Mouse (Mus musculus) intestine, embryonic 16.5 days (tissue): ENCODE data around the gene Avil. TPM values are rescaled to one million over a fixed set of nuclear protein-coding genes. Genes with fewer than 3 reads are reported as not detected.

Experiments
- ATAC-seq: fragments of 200-750 bp; cut with Nextera tagmentation; 2 replicates; pipeline ENCODE4 v1.8.0; 2017; ENCODE audit warnings: moderate TSS enrichment, moderate library complexity
- H3K27ac ChIP-seq: fragments of 300-500 bp; sonication (generic); 2 replicates; pipeline ENCODE4 v1.5.1; 2014; ENCODE audit warnings: mild to moderate bottlenecking, low read length
- H3K27me3 ChIP-seq: fragments of 300-500 bp; sonication (generic); replicated peaks from 2 replicates; pipeline ENCODE4 v1.6.1; 2014; ENCODE audit warnings: low read length, control low read depth, mixed read lengths; ENCODE audit not compliant: control insufficient read depth, insufficient read depth
- H3K36me3 ChIP-seq: fragments of 300-500 bp; sonication (generic); 2 replicates; pipeline ENCODE4 v1.6.1; 2014; ENCODE audit warnings: low read length, control low read depth; ENCODE audit not compliant: control insufficient read depth, insufficient read depth
- H3K4me1 ChIP-seq: fragments of 300-500 bp; sonication (generic); 2 replicates; pipeline ENCODE4 v1.6.1; 2014; ENCODE audit warnings: low read length, control low read depth, mixed read lengths; ENCODE audit not compliant: control insufficient read depth, insufficient read depth
- H3K4me2 ChIP-seq: fragments of 300-500 bp; sonication (generic); 2 replicates; pipeline ENCODE4 v1.6.1; 2014; ENCODE audit warnings: low read depth, low read length, control low read depth
- H3K4me3 ChIP-seq: fragments of 300-500 bp; sonication (generic); 2 replicates; pipeline ENCODE4 v1.5.1; 2014; ENCODE audit warnings: mild to moderate bottlenecking, low read length
- H3K9ac ChIP-seq: fragments of 300-500 bp; sonication (generic); 2 replicates; pipeline ENCODE4 v1.6.1; 2014; ENCODE audit warnings: low read depth, low read length
- H3K9me3 ChIP-seq: fragments of 300-500 bp; sonication (generic); 2 replicates; pipeline ENCODE4 v1.6.1; 2016; ENCODE audit warnings: low read length, control low read depth; ENCODE audit not compliant: control insufficient read depth
- WGBS: fragments of 180-500 bp; shearing (Covaris S2); extraction: QIAGEN DNeasy Blood & Tissue Kit; methylation state at CpG from one replicate; pipeline ENCODE4 v1.1.7; 2014; 5-methylcytosine and 5-hydroxymethylcytosine counted together
- polyA plus RNA-seq: library from polyadenylated mRNA; unstranded; fragments of >200 nt; fragmentation: Nextera tagmentation; extraction: Ambion mirVana; gene quantifications from 2 replicates; pipeline ENCODE4 v1.2.1, GENCODE M21; 2015

The Avil gene
- polyA plus RNA-seq, 1 experiment from 2014 or later = 0.21 TPM

DNA sequence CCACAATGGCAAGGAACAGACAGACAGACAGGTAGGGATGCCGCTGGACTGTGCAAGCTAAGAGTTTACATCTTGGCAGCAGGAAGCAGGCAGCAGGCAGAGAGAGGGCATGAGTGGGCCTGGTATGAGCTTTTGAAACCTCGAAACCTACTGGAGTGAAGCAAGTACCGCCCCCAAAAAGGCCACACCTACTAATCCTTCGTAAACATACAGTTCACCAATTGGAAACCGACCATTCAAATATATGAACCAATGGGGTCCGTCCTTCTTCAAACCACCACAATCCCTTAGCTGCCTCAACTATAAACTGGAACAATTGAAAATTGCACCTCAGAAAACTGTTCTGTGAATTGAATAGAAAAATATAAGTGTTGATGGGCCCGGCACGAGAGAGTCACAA lies 36.7 kb upstream of the Avil start:
- Histone ChIP-seq H3K36me3 (no peaks in the 10 kb centered on the region), H3K4me2 (no peak overlapping the region), H3K4me3 (no peak overlapping the region), H3K4me1 (peaks cover 31% of the 10 kb centered on the region), H3K9me3 (no peaks in the 10 kb centered on the region), H3K9ac (no peak overlapping the region), H3K27ac (peak overlapping the region; percentile 87; the same call in 1 of the 2 replicates), H3K27me3 (no peaks in the 10 kb centered on the region)
- WGBS = 87% methylated on average over 8 of the region's 8 CpGs
- no peak for ATAC-seq

DNA sequence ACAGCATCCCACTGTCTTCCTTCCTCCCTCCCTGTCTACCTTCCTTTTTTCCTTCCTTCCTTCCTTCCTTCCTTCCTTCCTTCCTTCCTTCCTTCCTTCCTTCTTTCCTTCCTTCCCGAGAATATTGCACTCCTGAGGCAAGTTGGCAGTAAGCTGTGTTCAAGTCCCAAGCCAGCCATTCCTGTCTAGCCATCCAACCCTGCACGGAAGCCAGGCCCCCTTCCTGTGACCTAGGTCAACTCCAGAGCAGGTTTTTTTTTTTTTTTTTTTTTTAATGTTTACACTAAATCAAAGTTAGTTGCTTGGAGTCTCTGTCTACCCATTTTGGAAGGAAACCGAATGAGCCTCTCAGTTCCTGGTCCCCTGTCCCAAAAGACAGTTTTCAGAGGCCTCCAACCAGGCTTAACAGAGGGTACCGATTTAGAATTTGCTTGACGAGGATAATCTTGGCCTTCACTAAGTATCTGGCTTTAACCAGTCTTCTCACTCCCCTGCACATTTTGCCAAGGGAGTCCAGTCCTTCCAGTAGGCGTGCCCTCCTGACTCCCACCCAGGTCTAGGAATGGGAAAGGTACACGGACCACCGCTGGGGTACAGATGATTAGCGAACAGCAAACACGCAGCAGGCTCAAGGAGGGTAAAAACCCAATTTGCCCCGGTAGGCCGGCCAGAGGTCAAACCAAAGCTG lies 29.0 kb upstream of the Avil start:
- H3K4me1 ChIP-seq = peaks cover 38% of the 10 kb centered on the region
- no peaks in the 10 kb centered on the region for H3K36me3 ChIP-seq
- 14% methylated on average over 12 of the region's 12 CpGs for WGBS
- no peaks in the 10 kb centered on the region for H3K27me3 ChIP-seq
- H3K4me3 ChIP-seq = no peak overlapping the region; the same call in 1 of the 2 replicates
- peak overlapping the region; percentile 71 for H3K27ac ChIP-seq
- peak overlapping the region; percentile 43 for H3K4me2 ChIP-seq
- H3K9me3 ChIP-seq = no peaks in the 10 kb centered on the region
- H3K9ac ChIP-seq = peak overlapping the region; percentile 51; the same call in 1 of the 2 replicates
- ATAC-seq = peak; percentile 22; the same call in 1 of the 2 replicates

DNA sequence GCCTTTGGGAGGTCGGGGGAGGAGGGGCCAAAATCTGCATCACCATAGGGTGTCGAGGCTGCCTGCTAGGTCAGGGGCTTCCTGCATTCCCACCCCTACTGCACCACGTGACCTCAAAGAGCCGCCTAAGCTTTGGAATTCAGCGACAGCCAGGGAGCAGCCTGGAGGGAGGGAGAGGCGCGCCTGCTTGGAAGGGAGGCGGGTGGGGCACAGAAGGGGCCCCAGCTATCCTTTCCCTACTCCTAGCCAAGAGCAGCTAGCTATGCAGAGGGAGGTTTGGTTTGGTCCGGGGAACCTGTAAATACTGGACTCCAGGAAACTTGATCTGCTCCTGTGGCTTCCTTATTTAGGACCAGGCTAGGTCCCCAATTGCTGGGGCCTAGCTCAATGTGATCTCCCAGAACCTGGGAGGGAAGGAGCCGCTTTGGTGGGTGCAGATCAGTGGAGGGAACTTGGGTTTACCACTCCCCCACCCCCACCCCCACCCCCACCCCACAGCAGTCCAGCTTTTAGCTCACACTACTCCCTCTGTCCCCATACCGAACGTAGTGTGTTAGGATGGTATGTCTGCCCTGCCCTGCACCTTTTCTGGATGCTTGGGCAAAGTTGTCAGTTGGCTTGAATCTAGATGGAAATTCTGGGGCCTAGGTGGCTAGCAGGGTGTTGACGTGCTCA lies 28.3 kb upstream of the Avil start:
- H3K9ac ChIP-seq = peak overlapping the region; percentile 51
- H3K4me1 ChIP-seq = peaks cover 44% of the 10 kb centered on the region
- no peaks in the 10 kb centered on the region for H3K9me3 ChIP-seq
- H3K36me3 ChIP-seq = no peaks in the 10 kb centered on the region
- H3K27me3 ChIP-seq = no peaks in the 10 kb centered on the region
- peak overlapping the region; percentile 71 for H3K27ac ChIP-seq
- WGBS = 10% methylated on average over 13 of the region's 13 CpGs
- ATAC-seq = peak; percentile 85
- no peak overlapping the region; the same call in 1 of the 2 replicates for H3K4me3 ChIP-seq
- peak overlapping the region; percentile 43 for H3K4me2 ChIP-seq

DNA sequence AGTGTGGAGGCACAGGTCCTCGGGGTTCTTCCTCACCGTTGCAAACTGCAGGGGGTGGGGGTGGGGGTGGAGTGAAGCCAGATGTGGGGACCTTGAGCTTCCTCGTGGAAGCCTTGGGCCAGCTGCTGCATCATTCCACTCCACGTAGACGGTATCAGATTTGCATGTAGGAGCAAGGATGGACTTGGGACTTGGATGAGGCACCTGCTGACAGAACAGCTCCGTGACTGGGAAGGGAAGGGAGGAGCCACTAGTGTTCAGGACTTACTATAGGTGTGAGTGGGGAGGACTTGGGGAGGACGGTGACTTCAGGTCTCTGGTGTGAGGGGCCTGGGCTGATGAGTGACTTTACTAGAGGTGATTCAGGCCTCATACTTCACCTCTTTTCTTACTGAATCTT lies 27.5 kb upstream of the Avil start:
- 0 out of 2 replicates have a peak overlapping the region, but pooled peaks have one; percentile 51 for H3K9ac ChIP-seq
- H3K27me3 ChIP-seq = no peaks in the 10 kb centered on the region
- peak overlapping the region; percentile 71 for H3K27ac ChIP-seq
- H3K4me3 ChIP-seq = no peak overlapping the region
- 20% methylated on average over 7 of the region's 7 CpGs for WGBS
- H3K4me1 ChIP-seq = peaks cover 50% of the 10 kb centered on the region
- no peaks in the 10 kb centered on the region for H3K36me3 ChIP-seq
- no peaks in the 10 kb centered on the region for H3K9me3 ChIP-seq
- no peak overlapping the region for H3K4me2 ChIP-seq
- ATAC-seq = peak; percentile 54

DNA sequence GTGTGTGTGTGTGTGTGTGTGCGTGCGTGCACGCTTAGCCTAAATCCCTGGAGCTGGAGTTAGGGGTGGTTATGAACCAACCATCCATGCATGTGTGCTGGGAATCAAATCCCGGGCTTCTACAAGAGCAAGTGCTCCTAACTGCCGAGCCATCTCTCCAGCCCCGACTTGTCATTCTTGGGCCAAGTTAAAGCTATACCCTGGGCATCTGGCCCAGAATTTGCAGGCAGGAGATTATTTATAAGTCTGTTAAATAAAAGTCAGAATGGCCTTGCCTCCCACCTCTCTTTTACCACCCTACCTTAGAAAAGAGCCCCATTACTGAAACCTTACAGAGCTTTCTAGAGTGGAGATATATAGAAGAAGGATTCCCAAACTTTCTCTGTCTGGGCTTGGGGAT lies 24.8 kb upstream of the Avil start:
- H3K27ac ChIP-seq = peak overlapping the region; percentile 45; the same call in 1 of the 2 replicates
- H3K4me2 ChIP-seq = no peak overlapping the region
- H3K27me3 ChIP-seq = no peaks in the 10 kb centered on the region
- H3K4me1 ChIP-seq = peaks cover 48% of the 10 kb centered on the region
- ATAC-seq = no peak
- no peak overlapping the region for H3K9ac ChIP-seq
- WGBS = 73% methylated on average over 6 of the region's 6 CpGs
- H3K36me3 ChIP-seq = no peaks in the 10 kb centered on the region
- no peak overlapping the region for H3K4me3 ChIP-seq
- no peaks in the 10 kb centered on the region for H3K9me3 ChIP-seq

DNA sequence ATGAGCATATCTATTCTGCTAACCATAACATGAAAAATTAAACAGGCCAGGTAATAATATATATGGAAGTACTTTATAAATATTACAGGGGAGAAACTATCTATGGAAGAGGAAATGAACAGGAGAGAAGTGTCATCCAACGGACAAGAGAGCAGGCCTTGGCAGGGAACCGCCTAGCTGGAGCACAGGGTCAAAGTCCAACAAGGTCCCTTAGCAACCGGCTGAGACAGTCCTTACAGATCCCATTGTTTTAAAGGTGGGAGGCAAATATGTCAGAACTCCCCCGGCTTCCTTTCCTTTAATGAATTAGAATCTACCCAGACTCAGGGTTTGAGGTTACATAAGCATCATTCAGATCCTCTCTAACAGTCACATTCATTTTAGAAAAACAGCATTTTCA lies 23.4 kb upstream of the Avil start:
- 40% methylated on average over 4 of the region's 4 CpGs for WGBS
- no peak for ATAC-seq
- Histone ChIP-seq H3K9me3 (no peaks in the 10 kb centered on the region), H3K27me3 (no peaks in the 10 kb centered on the region), H3K4me2 (no peak overlapping the region), H3K9ac (no peak overlapping the region), H3K4me1 (peaks cover 49% of the 10 kb centered on the region), H3K4me3 (no peak overlapping the region), H3K36me3 (no peaks in the 10 kb centered on the region), H3K27ac (no peak overlapping the region)

DNA sequence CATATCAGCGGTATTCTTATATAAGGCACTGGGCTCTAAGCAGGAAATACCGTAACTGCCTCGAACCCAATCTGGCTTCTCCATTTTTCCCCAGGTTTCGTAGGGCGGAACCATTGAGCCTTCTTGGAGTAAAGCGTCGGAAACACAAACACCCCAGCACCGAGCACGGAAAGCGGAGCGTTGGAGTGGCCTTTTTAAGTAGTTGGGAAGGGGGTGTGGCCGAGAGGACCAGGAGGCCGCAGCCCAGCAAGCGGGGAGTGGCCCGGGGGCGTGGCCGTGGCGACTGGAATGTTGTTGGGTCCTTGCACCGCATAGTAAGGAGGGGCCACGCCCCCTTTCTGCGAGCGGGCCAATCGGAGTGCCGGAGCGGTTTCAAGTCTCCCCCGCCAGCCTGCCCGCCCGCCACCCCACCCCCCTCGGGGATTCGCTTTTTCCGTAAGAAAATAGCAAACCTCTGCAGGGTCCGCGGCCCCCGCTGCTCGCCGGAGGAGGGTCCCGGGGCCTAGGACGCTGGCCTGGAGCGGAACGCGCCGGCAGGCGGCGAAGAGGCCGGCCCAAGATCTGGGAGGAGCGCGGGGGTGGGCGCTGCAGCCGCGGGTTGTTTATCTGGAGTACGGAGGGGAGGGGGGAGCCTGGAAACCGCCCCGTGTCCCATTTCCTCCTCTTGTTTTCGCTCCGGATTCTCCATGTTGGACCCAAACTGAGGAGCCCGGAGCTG lies 22.1 kb upstream of the Avil start, which contains the start of gene Ctdsp2:
Gene Ctdsp2 (plus strand): TSS at position 441 of the 718 bp plus-strand sequence.
- Histone ChIP-seq H3K9me3 (no peaks in the 10 kb centered on the region), H3K27ac (peak within 1 kb of the TSS; percentile 100), H3K4me3 (peak within 1 kb of the TSS; percentile 93), H3K4me2 (peak within 1 kb of the TSS; percentile 94), H3K9ac (peak within 1 kb of the TSS; percentile 97), H3K36me3 (no peaks in the 10 kb centered on the region), H3K4me1 (peaks cover 49% of the 10 kb centered on the region), H3K27me3 (no peaks in the 10 kb centered on the region)
- peak; percentile 88 for ATAC-seq
- WGBS = under 1% methylated on average over 54 of the region's 56 CpGs

DNA sequence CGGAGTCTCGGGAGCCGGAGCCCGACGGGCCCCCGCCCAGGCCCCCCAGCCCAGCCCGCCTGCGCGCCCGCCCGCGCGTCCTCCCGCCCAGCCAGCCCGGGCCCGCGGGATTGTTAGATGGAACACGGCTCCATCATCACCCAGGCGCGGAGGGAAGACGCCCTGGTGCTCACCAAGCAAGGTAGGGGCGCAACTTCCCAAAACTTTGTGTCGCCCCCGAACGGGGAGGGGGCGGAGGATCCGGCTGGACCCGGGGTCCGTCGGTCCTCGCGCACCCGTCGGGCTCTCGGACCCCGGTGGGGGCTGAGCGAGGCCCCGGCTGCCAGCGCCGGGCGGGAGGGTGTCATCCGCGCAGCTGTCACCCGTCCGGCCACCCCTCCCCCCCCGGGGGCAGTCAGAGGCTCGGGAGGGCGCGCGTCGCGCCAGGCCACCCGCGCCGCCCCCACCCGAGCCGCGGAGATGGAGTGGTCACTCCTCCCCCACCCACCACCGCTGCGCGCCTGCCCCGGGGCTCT lies 21.3 kb upstream of the Avil start:
- Histone ChIP-seq H3K4me3 (peak overlapping the region; percentile 93), H3K9ac (peak overlapping the region; percentile 97), H3K27me3 (no peaks in the 10 kb centered on the region), H3K9me3 (no peaks in the 10 kb centered on the region), H3K4me2 (peak overlapping the region; percentile 94), H3K27ac (peak overlapping the region; percentile 100), H3K4me1 (peaks cover 55% of the 10 kb centered on the region), H3K36me3 (no peaks in the 10 kb centered on the region)
- under 1% methylated on average over 40 of the region's 62 CpGs for WGBS
- peak; percentile 15 for ATAC-seq

DNA sequence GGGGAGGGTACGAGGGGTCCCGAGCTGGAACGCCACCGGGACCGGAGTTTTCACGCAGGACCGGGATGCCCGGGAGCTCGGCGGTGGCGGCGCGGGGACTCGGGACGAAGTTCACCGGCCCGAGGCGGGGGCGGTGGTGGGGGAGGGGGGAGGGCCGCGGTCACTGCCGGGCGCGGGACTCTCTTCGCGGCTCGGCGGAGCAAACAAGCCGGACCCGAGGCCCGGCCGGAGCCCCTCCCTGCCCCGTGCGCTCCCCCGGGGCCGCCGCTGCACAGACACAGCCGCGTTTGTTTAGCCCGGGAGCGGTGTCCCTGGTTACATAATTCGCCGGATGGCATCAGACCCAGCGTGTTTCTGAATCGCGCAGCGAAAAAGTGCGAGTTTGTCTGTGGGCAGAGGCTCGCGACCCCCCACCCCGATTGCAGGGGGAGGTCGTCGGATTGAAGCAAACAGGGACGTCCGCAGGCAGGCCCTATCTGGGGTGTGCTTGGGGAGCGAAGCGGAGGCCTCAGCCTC lies 20.8 kb upstream of the Avil start:
- peak overlapping the region; percentile 100 for H3K27ac ChIP-seq
- H3K4me3 ChIP-seq = peak overlapping the region; percentile 93
- under 1% methylated on average over 54 of the region's 57 CpGs for WGBS
- ATAC-seq = no peak; the same call in 1 of the 2 replicates
- H3K4me2 ChIP-seq = peak overlapping the region; percentile 94
- peak overlapping the region; percentile 97 for H3K9ac ChIP-seq
- H3K9me3 ChIP-seq = no peaks in the 10 kb centered on the region
- H3K36me3 ChIP-seq = no peaks in the 10 kb centered on the region
- peaks cover 60% of the 10 kb centered on the region for H3K4me1 ChIP-seq
- H3K27me3 ChIP-seq = no peaks in the 10 kb centered on the region
